Mouse (Mus musculus): Measurements from ENCODE around the gene Vezf1. TPM values are rescaled to one million over a fixed set of nuclear protein-coding genes. Genes with fewer than 3 reads are reported as not detected.

Gene Vezf1
- total and polyA plus RNA-seq, 3 experiments, result 8.0 to 20.8 TPM; not detected in 1

GRCm38 (mm10) chr11:88046944-88047794, 20.9 kb upstream of the Vezf1 start, which contains the start of gene Srsf1 (continued):
- TF ChIP-seq USF1 (IDR thresholded peaks at IDR 0.05; ENCODE audit: low read depth, low read length) (no peak), MXI1 (IDR thresholded peaks at IDR 0.05; ENCODE audit: low read depth, low read length) (peak; percentile 88), ETS1 (IDR thresholded peaks at IDR 0.05; ENCODE audit: low read depth, low read length) (peak; percentile 48), CHD1 (IDR thresholded peaks at IDR 0.05; ENCODE audit: low read depth, low read length) (peak; percentile 93; the same call in 1 of the 2 replicates)

GRCm38 (mm10) chr11:88047871-88048531, 20.1 kb upstream of the Vezf1 start:
- Histone ChIP-seq H3K27me3 (ENCODE audit: control insufficient read depth in 1 of 2, insufficient read depth in 2 of 2, low read length in 2 of 2) (no peaks in the 10 kb centered on the region), H3K4me1 (ENCODE audit: control insufficient read depth in 1 of 2, insufficient read depth in 2 of 2, low read length in 2 of 2) (peaks cover 5 to 17% of the 10 kb centered on the region in 2 experiments), H3K9ac (ENCODE audit: control insufficient read depth, low read depth, low read length, poor library complexity, severe bottlenecking) (peak overlapping the region; percentile 97), H3K27ac (ENCODE audit: control insufficient read depth, low read depth, low read length) (peak overlapping the region; percentile 91), H3K79me2 (ENCODE audit: control insufficient read depth, insufficient read depth, low read length, poor library complexity) (peaks cover 33% of the 10 kb centered on the region), H3K36me3 (ENCODE audit: control insufficient read depth in 1 of 2, insufficient read depth in 2 of 2, low read length in 2 of 2) (peaks cover 31 to 40% of the 10 kb centered on the region in 2 experiments), H3K9me3 (replicated peaks; ENCODE audit: insufficient read depth, low read length) (no peaks in the 10 kb centered on the region), H3K4me3 (ENCODE audit: control insufficient read depth in 1 of 2, insufficient read depth in 1 of 2, low read depth in 2 of 2, low read length in 2 of 2) (peak overlapping the region; percentile 76 to 84)
- DNase-seq (ENCODE audit: low read depth, low spot score), result peak; percentile 75
- TF ChIP-seq CTCF (IDR thresholded peaks at IDR 0.05 in 2 of 3, conservative IDR thresholded peaks at IDR 0.05 in 1 of 3; ENCODE audit: control insufficient read depth in 1 of 3, insufficient read depth in 1 of 3, low read depth in 2 of 3, low read length in 3 of 3, poor library complexity in 1 of 3, severe bottlenecking in 1 of 3) (no peak), GABPA (IDR thresholded peaks at IDR 0.05; ENCODE audit: low read depth, low read length) (no peak), POLR2A (IDR thresholded peaks at IDR 0.05; ENCODE audit: control insufficient read depth in 1 of 2, insufficient read depth in 1 of 2, low read depth in 1 of 2, low read length in 2 of 2, poor library complexity in 1 of 2) (no peak; a peak in 3 of 4 replicates), ZC3H11A (IDR thresholded peaks at IDR 0.05; ENCODE audit: low read depth, low read length) (no peak), JUND (IDR thresholded peaks at IDR 0.05; ENCODE audit: low read depth, low read length) (no peak), TAL1 (IDR thresholded peaks at IDR 0.05; ENCODE audit: low read length) (no peak), MAFK (IDR thresholded peaks at IDR 0.05; ENCODE audit: borderline replicate concordance, low read depth, low read length) (no peak), ZMIZ1 (IDR thresholded peaks at IDR 0.05; ENCODE audit: low read depth, low read length) (no peak; the same call in 1 of the 2 replicates), MEF2A (IDR thresholded peaks at IDR 0.05; ENCODE audit: extremely low read depth, insufficient replicate concordance, low read depth, low read length, poor library complexity, severe bottlenecking) (no peak), ZNF384 (IDR thresholded peaks at IDR 0.05; ENCODE audit: low read depth, low read length) (no peak), USF1 (IDR thresholded peaks at IDR 0.05; ENCODE audit: low read depth, low read length) (no peak; the same call in 1 of the 2 replicates), KAT2A (conservative IDR thresholded peaks at IDR 0.05; ENCODE audit: low read depth, low read length) (no peak), ELF1 (IDR thresholded peaks at IDR 0.05; ENCODE audit: low read depth, low read length) (no peak), EP300 (IDR thresholded peaks at IDR 0.05; ENCODE audit: low read depth in 1 of 2, low read length in 2 of 2) (no peak), TBP (IDR thresholded peaks at IDR 0.05; ENCODE audit: low read depth, low read length) (peak; percentile 10; the same call in 1 of the 2 replicates), MYB (IDR thresholded peaks at IDR 0.05; ENCODE audit: low read depth, low read length) (no peak), SIN3A (IDR thresholded peaks at IDR 0.05; ENCODE audit: low read length) (no peak; the same call in 1 of the 2 replicates), USF2 (IDR thresholded peaks at IDR 0.05; ENCODE audit: borderline replicate concordance in 1 of 2, insufficient read depth in 1 of 2, low read depth in 1 of 2, low read length in 2 of 2) (no peak), NRF1 (IDR thresholded peaks at IDR 0.05; ENCODE audit: insufficient read depth, low read depth, low read length, poor library complexity, severe bottlenecking) (peak; percentile 75), E2F4 (IDR thresholded peaks at IDR 0.05; ENCODE audit: borderline replicate concordance, low read depth, low read length) (no peak), POLR2AphosphoS5 (IDR thresholded peaks at IDR 0.05; ENCODE audit: borderline replicate concordance, low read depth, low read length) (no peak), UBTF (IDR thresholded peaks at IDR 0.05; ENCODE audit: borderline replicate concordance, insufficient read depth, low read depth, low read length) (peak; percentile 93; the same call in 1 of the 2 replicates), MYC (IDR thresholded peaks at IDR 0.05; ENCODE audit: low read depth, low read length) (peak; percentile 79), HCFC1 (IDR thresholded peaks at IDR 0.05; ENCODE audit: low read depth, low read length) (no peak), ETS1 (IDR thresholded peaks at IDR 0.05; ENCODE audit: low read depth, low read length) (no peak), BHLHE40 (IDR thresholded peaks at IDR 0.05; ENCODE audit: borderline replicate concordance, low read depth, low read length) (no peak), MAX (IDR thresholded peaks at IDR 0.05; ENCODE audit: low read length) (peak; percentile 81), CHD2 (IDR thresholded peaks at IDR 0.05; ENCODE audit: low read length) (no peak), TCF12 (IDR thresholded peaks at IDR 0.05; ENCODE audit: low read depth, low read length) (no peak)
